Mouse (Mus musculus) CD4-positive helper T cell, adult 2 months (primary cell): Measurements from ENCODE around the gene Uroc1.
A peak's percentile ranks its signal among the peaks of the same experiment; 100 is the strongest.

Experiments
- DNase-seq: peaks from one replicate; pipeline ENCODE4 v3.0.0-alpha.2; 2012; ENCODE audit warnings: low read depth, missing footprints, low spot score

Gene Uroc1

DNA sequence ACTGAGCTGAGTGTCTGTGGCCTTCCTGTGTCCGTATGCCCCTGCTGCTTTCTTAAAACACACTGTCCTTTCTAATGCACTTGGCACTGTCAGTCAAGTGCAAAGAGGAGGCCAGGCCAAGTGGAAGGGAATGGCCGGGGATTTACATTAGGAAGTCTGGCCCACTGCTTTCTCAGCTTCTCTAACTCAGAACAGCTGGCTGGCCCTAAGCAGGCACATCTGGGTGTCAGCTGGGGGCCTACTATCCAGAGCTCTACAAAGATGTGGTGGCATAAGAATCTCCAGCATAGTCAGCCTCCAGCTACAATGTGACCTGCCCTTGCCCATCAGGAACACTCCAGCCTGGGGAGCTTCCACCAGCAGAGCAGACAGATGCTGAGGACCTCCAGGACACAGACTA is 16.9 kb downstream of the Uroc1 start:
- DNase-seq, result no peak

GRCm38 (mm10) chr6:90358142-90358541 is 25.1 kb downstream of the Uroc1 start:
- no peak for DNase-seq

DNA sequence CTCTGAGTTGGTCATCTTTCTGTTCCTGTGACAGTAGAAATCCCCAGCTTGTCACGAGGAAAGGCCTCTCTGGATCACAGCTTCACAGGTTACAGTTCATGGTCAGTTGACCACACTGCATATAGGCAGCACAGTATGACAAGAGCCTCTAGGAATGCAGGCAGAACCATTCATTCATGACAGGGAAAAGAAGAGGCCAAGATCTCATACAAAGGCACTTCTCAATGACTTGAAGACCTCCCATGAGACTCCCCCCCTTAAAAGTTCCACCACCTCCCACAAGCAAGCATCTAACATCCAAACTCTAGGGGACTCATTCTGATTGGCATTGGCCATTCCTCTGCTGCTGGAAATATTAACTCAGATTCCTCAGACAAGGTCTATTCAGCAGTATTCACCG is 26.4 kb downstream of the Uroc1 start:
- DNase-seq, result no peak

- DNase-seq, result no peak
Observed at GRCm38 (mm10) chr6:90360024-90360781, 27.1 kb downstream of the Uroc1 start.

DNA sequence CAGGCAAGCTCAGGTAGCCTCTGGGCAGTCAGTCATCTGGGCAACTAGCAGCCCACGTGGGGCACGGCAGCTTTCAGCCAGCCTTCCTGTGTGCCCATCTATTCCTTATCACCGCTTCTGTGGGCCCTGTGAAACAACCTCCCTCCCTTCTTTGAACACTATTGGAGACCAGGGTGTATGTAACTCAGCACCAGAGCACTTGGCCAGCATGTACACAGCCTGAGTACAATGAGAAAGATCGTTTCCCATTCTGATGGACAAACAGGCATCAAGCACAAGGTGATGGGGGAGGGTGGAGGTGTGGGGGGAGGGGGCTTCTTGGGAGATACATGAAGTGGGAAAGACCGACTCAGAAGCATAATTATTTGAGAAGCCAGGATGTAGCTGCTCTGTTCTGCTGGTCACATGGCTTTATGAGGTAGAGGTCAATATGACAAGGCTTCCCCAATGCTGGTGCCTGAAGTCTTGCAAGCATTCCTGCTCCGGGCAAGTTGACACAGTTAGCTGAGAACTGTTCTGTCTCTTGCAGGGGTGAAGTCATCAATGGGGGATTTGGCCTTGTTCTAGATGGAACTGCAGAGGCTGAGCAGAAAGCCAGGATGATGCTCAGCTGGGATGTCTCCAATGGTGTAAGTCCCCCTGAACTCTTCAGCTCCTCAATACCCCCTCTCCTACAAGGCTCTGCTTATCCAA is 28.0 kb downstream of the Uroc1 start:
- DNase-seq, result no peak

- DNase-seq, result no peak
Observed at GRCm38 (mm10) chr6:90363301-90363700, 30.2 kb downstream of the Uroc1 start.

- DNase-seq, result peak; percentile 97
Observed at GRCm38 (mm10) chr6:90368976-90369724, 36.1 kb downstream of the Uroc1 start, which contains the start of gene Zxdc. TSS of gene Zxdc (plus strand) at chr6:90369492.

DNA sequence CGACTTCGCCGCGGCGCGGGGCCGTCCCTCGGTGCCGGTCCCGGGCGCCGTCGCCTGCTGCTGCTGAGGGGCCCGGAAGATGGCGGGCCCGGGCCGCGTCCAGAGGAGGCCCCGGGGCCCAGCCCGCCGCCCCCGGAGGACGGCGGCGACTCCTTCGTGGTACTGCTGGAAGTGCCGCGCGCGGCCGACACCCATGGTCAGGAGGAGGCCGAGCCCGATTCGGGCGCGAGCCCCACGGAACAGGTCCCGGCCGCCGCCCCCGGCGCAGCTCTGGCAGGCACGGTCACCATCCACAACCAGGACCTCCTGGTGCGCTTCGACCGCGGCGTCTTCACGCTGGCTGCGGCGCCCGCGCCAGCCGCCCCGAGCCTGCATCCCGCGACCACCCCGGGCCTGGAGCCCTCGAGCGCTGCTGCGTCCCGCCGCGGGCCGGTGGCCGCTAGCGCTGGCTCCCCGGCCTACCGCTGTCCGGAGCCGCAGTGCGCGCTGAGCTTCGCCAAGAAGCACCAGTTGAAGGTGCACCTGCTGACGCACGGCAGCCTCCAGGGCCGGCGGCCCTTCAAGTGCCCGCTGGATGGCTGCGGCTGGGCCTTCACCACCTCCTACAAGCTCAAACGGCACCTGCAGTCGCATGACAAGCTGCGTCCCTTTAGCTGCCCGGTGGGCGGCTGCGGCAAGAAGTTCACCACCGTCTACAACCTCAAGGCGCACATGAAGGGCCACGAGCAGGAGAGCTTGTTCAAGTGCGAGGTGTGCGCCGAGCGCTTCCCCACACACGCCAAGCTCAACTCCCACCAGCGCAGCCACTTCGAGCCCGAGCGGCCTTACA is 36.9 kb downstream of the Uroc1 start:
- peak; percentile 59 for DNase-seq

GRCm38 (mm10) chr6:90374647-90375046 is 41.6 kb downstream of the Uroc1 start:
- no peak for DNase-seq

- DNase-seq, result no peak
Observed at GRCm38 (mm10) chr6:90377708-90378107, 44.6 kb downstream of the Uroc1 start.

- no peak for DNase-seq
Observed at GRCm38 (mm10) chr6:90381465-90381864, 48.4 kb downstream of the Uroc1 start.

DNA sequence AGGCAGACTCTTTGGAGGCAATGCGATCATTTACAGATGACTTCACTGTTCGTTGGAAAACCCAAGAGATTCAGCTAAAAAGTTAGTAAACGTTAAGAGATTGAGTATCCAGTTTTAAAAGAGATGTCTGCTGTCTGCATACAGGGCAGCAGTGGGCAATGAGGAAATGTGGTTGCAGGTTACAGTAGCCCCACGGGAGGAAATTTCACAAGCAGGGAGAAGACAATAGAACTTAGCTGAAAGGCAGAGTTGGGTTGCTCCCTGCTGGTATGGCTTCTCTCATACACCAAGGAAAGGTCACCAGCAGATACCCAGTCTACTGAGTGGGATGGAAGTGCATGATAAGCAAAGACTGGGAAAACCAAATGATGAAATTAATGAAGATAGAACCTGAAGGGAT is 57.5 kb downstream of the Uroc1 start:
- DNase-seq, result no peak

GRCm38 (mm10) chr6:90393948-90394347 is 60.9 kb downstream of the Uroc1 start:
- DNase-seq, result no peak

- no peak for DNase-seq
Observed at GRCm38 (mm10) chr6:90395751-90396150, 62.7 kb downstream of the Uroc1 start.

DNA sequence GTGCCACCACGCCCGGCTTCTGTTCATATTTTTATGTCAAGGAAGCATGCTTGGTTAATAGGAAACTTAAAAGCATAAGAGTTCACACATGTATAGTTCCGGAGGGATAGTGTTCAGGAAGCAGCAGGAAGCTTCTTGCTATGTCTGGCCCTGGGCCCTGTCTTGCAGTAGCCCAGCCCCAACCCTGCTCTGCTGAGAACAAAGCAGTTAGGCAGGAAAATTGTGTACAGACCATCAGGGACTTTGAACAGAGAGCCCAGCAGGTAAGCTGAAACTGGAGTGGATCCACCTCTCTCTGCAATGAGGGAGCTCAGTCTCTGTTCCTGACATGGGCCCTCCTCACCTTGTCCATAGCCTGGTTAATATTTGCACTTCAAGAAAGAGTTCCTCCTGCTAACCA is 64.2 kb downstream of the Uroc1 start:
- DNase-seq, result no peak

- no peak for DNase-seq
Observed at GRCm38 (mm10) chr6:90408632-90409031, 75.5 kb downstream of the Uroc1 start.

- DNase-seq, result no peak
Observed at GRCm38 (mm10) chr6:90410972-90411371, 77.9 kb downstream of the Uroc1 start.

DNA sequence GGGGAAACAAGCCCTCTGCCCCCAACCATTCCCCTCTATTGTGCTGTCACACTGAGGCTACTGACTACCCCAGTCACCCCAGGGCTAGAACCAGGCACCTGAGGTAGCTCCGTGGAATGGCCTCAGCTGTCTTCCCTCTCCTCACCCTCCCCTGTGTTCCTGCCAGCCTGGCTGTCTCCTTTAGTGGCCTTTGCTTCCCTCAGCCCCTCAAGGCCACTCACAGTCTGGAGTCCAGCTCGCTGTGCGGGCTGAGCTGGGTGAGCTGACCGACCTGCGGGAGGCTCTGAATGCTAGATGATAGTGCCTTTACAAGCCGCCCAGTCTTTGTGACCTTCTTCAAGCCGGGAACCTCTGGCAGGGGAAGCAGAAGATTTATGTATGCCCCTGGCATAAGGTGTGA is 78.8 kb downstream of the Uroc1 start:
- no peak for DNase-seq
